Mouse (Mus musculus): ENCODE results near the gene Ppp1r9b. TPM values are rescaled to one million over a fixed set of nuclear protein-coding genes. Genes with fewer than 3 reads are reported as not detected.

Gene Ppp1r9b
- polyA plus RNA-seq, 1 experiment from 2014 or later: 4.9 TPM

GRCm38 (mm10) chr11:94997596-94997995 is 6.8 kb downstream of the Ppp1r9b start:
- Histone ChIP-seq H3K27ac (replicated peaks) (0 out of 2 replicates have a peak overlapping the region, but pooled peaks have one; percentile 30), H3K4me1 (replicated peaks; ENCODE audit: control insufficient read depth, insufficient read depth) (peaks cover 12% of the 10 kb centered on the region), H3K4me2 (replicated peaks; ENCODE audit: low read depth) (no peak overlapping the region), H3K4me3 (ENCODE audit: low read depth, low read length) (no peak overlapping the region), H3K9me3 (ENCODE audit: control insufficient read depth, low read length) (no peaks in the 10 kb centered on the region), H3K27me3 (ENCODE audit: control insufficient read depth, insufficient read depth, low read length) (no peaks in the 10 kb centered on the region), H3K9ac (ENCODE audit: low read length) (no peak overlapping the region), H3K36me3 (ENCODE audit: control insufficient read depth, insufficient read depth, low read length) (peaks cover 22% of the 10 kb centered on the region)
- DNase-seq (ENCODE audit: low spot score) (peak; percentile 67), ATAC-seq (ENCODE audit: low FRiP score, low TSS enrichment) (peak; percentile 79)
- WGBS: 36% methylated on average over 5 of the region's 5 CpGs
- TF ChIP-seq EP300 (optimal IDR thresholded peaks at IDR 0.05) (no peak), CTCF (IDR thresholded peaks at IDR 0.05; ENCODE audit: low read depth) (no peak)

GRCm38 (mm10) chr11:94998041-94998531 is 7.3 kb downstream of the Ppp1r9b start:
- Histone ChIP-seq H3K9ac (ENCODE audit: low read length) (no peak overlapping the region), H3K4me3 (ENCODE audit: low read depth, low read length) (no peak overlapping the region), H3K4me1 (replicated peaks; ENCODE audit: control insufficient read depth, insufficient read depth) (peaks cover 12% of the 10 kb centered on the region), H3K27ac (replicated peaks) (peak overlapping the region; percentile 30; the same call in 1 of the 2 replicates), H3K9me3 (ENCODE audit: control insufficient read depth, low read length) (no peaks in the 10 kb centered on the region), H3K4me2 (replicated peaks; ENCODE audit: low read depth) (no peak overlapping the region), H3K36me3 (ENCODE audit: control insufficient read depth, insufficient read depth, low read length) (peaks cover 27% of the 10 kb centered on the region), H3K27me3 (ENCODE audit: control insufficient read depth, insufficient read depth, low read length) (no peaks in the 10 kb centered on the region)
- peak; percentile 42; the same call in 1 of the 2 replicates for ATAC-seq (ENCODE audit: low FRiP score, low TSS enrichment)
- WGBS: 57% methylated on average over 16 of the region's 16 CpGs
- DNase-seq (ENCODE audit: low spot score): peak; percentile 67
- TF ChIP-seq CTCF (IDR thresholded peaks at IDR 0.05; ENCODE audit: low read depth) (no peak), EP300 (optimal IDR thresholded peaks at IDR 0.05) (no peak)

GRCm38 (mm10) chr11:95000128-95000527 is 9.3 kb downstream of the Ppp1r9b start:
- no peaks in the 10 kb centered on the region for H3K27me3 ChIP-seq (ENCODE audit: control insufficient read depth, insufficient read depth, low read length)
- H3K4me3 ChIP-seq (ENCODE audit: low read depth, low read length): no peak overlapping the region
- no peak overlapping the region for H3K4me2 ChIP-seq (replicated peaks; ENCODE audit: low read depth)
- no peaks in the 10 kb centered on the region for H3K9me3 ChIP-seq (ENCODE audit: control insufficient read depth, low read length)
- no peak overlapping the region for H3K27ac ChIP-seq (replicated peaks)
- H3K9ac ChIP-seq (ENCODE audit: low read length): no peak overlapping the region
- H3K4me1 ChIP-seq (replicated peaks; ENCODE audit: control insufficient read depth, insufficient read depth): peaks cover under 1% of the 10 kb centered on the region
- ATAC-seq (ENCODE audit: low FRiP score, low TSS enrichment): no peak
- peaks cover 27% of the 10 kb centered on the region for H3K36me3 ChIP-seq (ENCODE audit: control insufficient read depth, insufficient read depth, low read length)
- 73% methylated on average over 8 of the region's 8 CpGs for WGBS
- TF ChIP-seq EP300 (optimal IDR thresholded peaks at IDR 0.05): no peak
- no peak for TF ChIP-seq CTCF (IDR thresholded peaks at IDR 0.05; ENCODE audit: low read depth)
- DNase-seq (ENCODE audit: low spot score): no peak

GRCm38 (mm10) chr11:95000548-95000947 is 9.7 kb downstream of the Ppp1r9b start:
- Histone ChIP-seq H3K36me3 (ENCODE audit: control insufficient read depth, insufficient read depth, low read length) (peaks cover 31% of the 10 kb centered on the region), H3K4me2 (replicated peaks; ENCODE audit: low read depth) (no peak overlapping the region), H3K4me3 (ENCODE audit: low read depth, low read length) (no peak overlapping the region), H3K4me1 (replicated peaks; ENCODE audit: control insufficient read depth, insufficient read depth) (no peaks in the 10 kb centered on the region; the same call in 1 of the 2 replicates), H3K27ac (replicated peaks) (no peak overlapping the region; the same call in 1 of the 2 replicates), H3K27me3 (ENCODE audit: control insufficient read depth, insufficient read depth, low read length) (no peaks in the 10 kb centered on the region), H3K9ac (ENCODE audit: low read length) (no peak overlapping the region), H3K9me3 (ENCODE audit: control insufficient read depth, low read length) (no peaks in the 10 kb centered on the region)
- ATAC-seq (ENCODE audit: low FRiP score, low TSS enrichment) (no peak), DNase-seq (ENCODE audit: low spot score) (no peak)
- WGBS: 23% methylated on average over 4 of the region's 4 CpGs
- no peak for TF ChIP-seq EP300 (optimal IDR thresholded peaks at IDR 0.05)
- no peak for TF ChIP-seq CTCF (IDR thresholded peaks at IDR 0.05; ENCODE audit: low read depth)

GRCm38 (mm10) chr11:95001058-95001457 is 10.2 kb downstream of the Ppp1r9b start:
- TF ChIP-seq EP300 (optimal IDR thresholded peaks at IDR 0.05): no peak
- peak; percentile 94 for TF ChIP-seq CTCF (IDR thresholded peaks at IDR 0.05; ENCODE audit: low read depth)
- H3K4me1 ChIP-seq (replicated peaks; ENCODE audit: control insufficient read depth, insufficient read depth): no peaks in the 10 kb centered on the region; the same call in 1 of the 2 replicates
- H3K9me3 ChIP-seq (ENCODE audit: control insufficient read depth, low read length): no peaks in the 10 kb centered on the region
- no peak overlapping the region for H3K4me3 ChIP-seq (ENCODE audit: low read depth, low read length)
- WGBS: 3% methylated on average over 8 of the region's 8 CpGs
- H3K36me3 ChIP-seq (ENCODE audit: control insufficient read depth, insufficient read depth, low read length): peaks cover 34% of the 10 kb centered on the region
- no peak overlapping the region for H3K9ac ChIP-seq (ENCODE audit: low read length)
- DNase-seq (ENCODE audit: low spot score) (peak; percentile 61), ATAC-seq (ENCODE audit: low FRiP score, low TSS enrichment) (peak; percentile 25)
- H3K27ac ChIP-seq (replicated peaks): no peak overlapping the region; the same call in 1 of the 2 replicates
- H3K4me2 ChIP-seq (replicated peaks; ENCODE audit: low read depth): no peak overlapping the region
- H3K27me3 ChIP-seq (ENCODE audit: control insufficient read depth, insufficient read depth, low read length): no peaks in the 10 kb centered on the region

GRCm38 (mm10) chr11:95001584-95002347 is 10.9 kb downstream of the Ppp1r9b start:
- TF ChIP-seq EP300 (optimal IDR thresholded peaks at IDR 0.05) (no peak), CTCF (IDR thresholded peaks at IDR 0.05; ENCODE audit: low read depth) (no peak)

More at GRCm38 (mm10) chr11:95001584-95002347, 10.9 kb downstream of the Ppp1r9b start:
- no peak overlapping the region for H3K4me2 ChIP-seq (replicated peaks; ENCODE audit: low read depth)
- no peaks in the 10 kb centered on the region for H3K9me3 ChIP-seq (ENCODE audit: control insufficient read depth, low read length)
- H3K36me3 ChIP-seq (ENCODE audit: control insufficient read depth, insufficient read depth, low read length): peaks cover 29% of the 10 kb centered on the region
- H3K9ac ChIP-seq (ENCODE audit: low read length): no peak overlapping the region
- H3K4me1 ChIP-seq (replicated peaks; ENCODE audit: control insufficient read depth, insufficient read depth): peaks cover 3% of the 10 kb centered on the region
- DNase-seq (ENCODE audit: low spot score): no peak
- no peak for ATAC-seq (ENCODE audit: low FRiP score, low TSS enrichment)
- no peak overlapping the region for H3K27ac ChIP-seq (replicated peaks)
- H3K27me3 ChIP-seq (ENCODE audit: control insufficient read depth, insufficient read depth, low read length): no peaks in the 10 kb centered on the region
- 90% methylated on average over 21 of the region's 21 CpGs for WGBS
- no peak overlapping the region for H3K4me3 ChIP-seq (ENCODE audit: low read depth, low read length)
